Mouse (Mus musculus) lung, postnatal 0 days (tissue): ENCODE measurements around the gene Ogdhl.

Experiments
- CTCF ChIP-seq: IDR thresholded peaks from 2 replicates; pipeline ENCODE4 v1.5.1; 2016; ENCODE audit warnings: antibody characterized with exemption, mild to moderate bottlenecking
- EP300 ChIP-seq: IDR thresholded peaks from 2 replicates; pipeline ENCODE4 v1.6.1; 2016; ENCODE audit warnings: antibody characterized with exemption, mild to moderate bottlenecking, control low read depth

DNA sequence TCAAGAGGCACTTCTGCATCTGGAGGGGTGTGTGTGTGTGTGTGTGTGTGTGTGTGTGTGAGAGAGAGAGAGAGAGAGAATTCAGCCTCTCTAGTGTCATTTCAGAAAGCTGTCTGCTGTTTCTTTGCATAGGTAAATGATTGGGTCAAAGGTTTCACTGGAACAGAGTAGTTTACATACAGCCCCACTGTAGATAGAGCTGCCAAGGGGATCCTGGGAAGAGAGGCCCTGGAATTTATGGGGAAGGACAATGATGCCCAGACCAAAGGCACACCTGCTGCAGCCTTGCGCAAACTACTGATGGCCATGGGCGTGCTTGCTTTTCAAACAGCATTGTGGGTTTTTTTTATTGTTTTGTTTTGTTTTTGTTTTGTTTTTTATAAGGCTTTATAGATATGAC is 50.7 kb downstream of the Ogdhl start:
- TF ChIP-seq CTCF (no peak), EP300 (no peak)
